Mouse (Mus musculus) MEL (cell line): ENCODE data around the gene Zfp871. TPM values are rescaled to one million over a fixed set of nuclear protein-coding genes. Genes with fewer than 3 reads are reported as not detected.

Experiments used
- DNase-seq: peaks from one replicate; pipeline ENCODE4 v3.0.0; 2011; ENCODE audit warnings: low read depth, low spot score
- H3K27ac ChIP-seq: 2 replicates; pipeline ENCODE4 v1.5.1; 2012; ENCODE audit warnings: low read depth, mild to moderate bottlenecking, control low read depth, low read length, moderate library complexity; ENCODE audit not compliant: control insufficient read depth
- H3K27me3 ChIP-seq, 2 experiments: fragments of 150-350 bp in 1 of 2; sonication (generic) in 1 of 2; 2 replicates each; pipeline ENCODE4 v1.6.1; 2012; ENCODE audit warnings: low read length in 2 of 2, mild to moderate bottlenecking in 2 of 2, improper control_type of control experiment in 1 of 2, moderate library complexity in 1 of 2; ENCODE audit not compliant: insufficient read depth in 2 of 2, control insufficient read depth in 1 of 2
- H3K36me3 ChIP-seq, 2 experiments: 2 replicates each; pipeline ENCODE4 v1.6.1; 2012 to 2014; ENCODE audit warnings: low read length in 2 of 2, improper control_type of control experiment in 1 of 2, inconsistent platforms in 1 of 2, mild to moderate bottlenecking in 1 of 2; ENCODE audit not compliant: insufficient read depth in 2 of 2, control insufficient read depth in 1 of 2
- H3K4me1 ChIP-seq, 2 experiments: fragments of 150-350 bp in 1 of 2; sonication (generic) in 1 of 2; 2 replicates each; pipeline ENCODE4 v1.6.1; 2012; ENCODE audit warnings: low read length in 2 of 2, improper control_type of control experiment in 1 of 2, mild to moderate bottlenecking in 1 of 2; ENCODE audit not compliant: insufficient read depth in 2 of 2, control insufficient read depth in 1 of 2
- H3K4me3 ChIP-seq, 2 experiments: fragments of 150-350 bp in 1 of 2; sonication (generic) in 1 of 2; 2 replicates each; pipeline ENCODE4 v1.5.1; 2012; ENCODE audit warnings: low read depth in 2 of 2, low read length in 2 of 2, mild to moderate bottlenecking in 2 of 2, moderate library complexity in 2 of 2, control low read depth in 1 of 2, improper control_type of control experiment in 1 of 2; ENCODE audit not compliant: control insufficient read depth in 1 of 2, insufficient read depth in 1 of 2
- H3K79me2 ChIP-seq: 2 replicates; pipeline ENCODE4 v1.6.1; 2012; ENCODE audit warnings: mild to moderate bottlenecking, low read length, moderate library complexity; ENCODE audit not compliant: control insufficient read depth, poor library complexity, insufficient read depth
- H3K9ac ChIP-seq: 2 replicates; pipeline ENCODE4 v1.6.1; 2012; ENCODE audit warnings: low read depth, mild to moderate bottlenecking, control low read depth, low read length, moderate library complexity; ENCODE audit not compliant: control insufficient read depth, poor library complexity, severe bottlenecking
- H3K9me3 ChIP-seq: fragments of 150-350 bp; sonication (generic); replicated peaks from 2 replicates; pipeline ENCODE4 v1.6.1; 2012; ENCODE audit warnings: mild to moderate bottlenecking, low read length, improper control_type of control experiment, moderate library complexity; ENCODE audit not compliant: insufficient read depth
- BHLHE40 ChIP-seq: IDR thresholded peaks from 2 replicates; pipeline ENCODE4 v1.6.1; 2012; ENCODE audit warnings: low read depth, mild to moderate bottlenecking, inconsistent platforms, low read length, improper control_type of control experiment, borderline replicate concordance
- CHD1 ChIP-seq: IDR thresholded peaks from 2 replicates; pipeline ENCODE4 v1.6.1; 2012; ENCODE audit warnings: low read depth, mild to moderate bottlenecking, inconsistent platforms, low read length, improper control_type of control experiment
- CHD2 ChIP-seq: IDR thresholded peaks from 2 replicates; pipeline ENCODE4 v1.6.1; 2011; ENCODE audit warnings: low read length, improper control_type of control experiment
- CTCF ChIP-seq, 3 experiments: IDR thresholded peaks in 2 of 3; conservative IDR thresholded peaks in 1 of 3; 2 replicates each; pipeline ENCODE4 v1.5.1; 2011 to 2012; ENCODE audit warnings: low read length in 3 of 3, low read depth in 2 of 3, mild to moderate bottlenecking in 2 of 3, improper control_type of control experiment in 1 of 3, inconsistent platforms in 1 of 3, mixed read lengths in 1 of 3, moderate library complexity in 1 of 3; ENCODE audit not compliant: control insufficient read depth in 1 of 3, insufficient read depth in 1 of 3, poor library complexity in 1 of 3, severe bottlenecking in 1 of 3
- E2F4 ChIP-seq: IDR thresholded peaks from 2 replicates; pipeline ENCODE4 v1.6.1; 2011; ENCODE audit warnings: low read depth, low read length, improper control_type of control experiment, borderline replicate concordance
- ELF1 ChIP-seq: IDR thresholded peaks from 2 replicates; pipeline ENCODE4 v1.6.1; 2014; ENCODE audit warnings: low read depth, mild to moderate bottlenecking, inconsistent platforms, low read length, improper control_type of control experiment, moderate library complexity
- EP300 ChIP-seq, 2 experiments: IDR thresholded peaks; 2 replicates each; pipeline ENCODE4 v1.6.1; 2011; ENCODE audit warnings: improper control_type of control experiment in 2 of 2, low read length in 2 of 2, low read depth in 1 of 2, mild to moderate bottlenecking in 1 of 2
- ETS1 ChIP-seq: IDR thresholded peaks from 2 replicates; pipeline ENCODE4 v1.6.1; 2012; ENCODE audit warnings: low read depth, mild to moderate bottlenecking, inconsistent platforms, low read length, improper control_type of control experiment, moderate library complexity
- GABPA ChIP-seq: IDR thresholded peaks from 2 replicates; pipeline ENCODE4 v1.6.1; 2012; ENCODE audit warnings: low read depth, mild to moderate bottlenecking, inconsistent platforms, low read length, improper control_type of control experiment, moderate library complexity
- GATA1 ChIP-seq: IDR thresholded peaks from 2 replicates; pipeline ENCODE4 v1.6.1; 2011; ENCODE audit warnings: low read depth, low read length, improper control_type of control experiment
- JUND ChIP-seq: IDR thresholded peaks from 2 replicates; pipeline ENCODE4 v1.6.1; 2011; ENCODE audit warnings: low read depth, mild to moderate bottlenecking, improper control_type of control experiment, low read length
- MAFK ChIP-seq: IDR thresholded peaks from 2 replicates; pipeline ENCODE4 v1.6.1; 2011; ENCODE audit warnings: low read depth, mild to moderate bottlenecking, low read length, improper control_type of control experiment, borderline replicate concordance
- MEF2A ChIP-seq: IDR thresholded peaks from 2 replicates; pipeline ENCODE4 v1.6.1; 2014; ENCODE audit warnings: low read depth, mild to moderate bottlenecking, inconsistent platforms, low read length, improper control_type of control experiment; ENCODE audit not compliant: poor library complexity, insufficient replicate concordance, severe bottlenecking; ENCODE audit errors: extremely low read depth
- MXI1 ChIP-seq: IDR thresholded peaks from 2 replicates; pipeline ENCODE4 v1.6.1; 2011; ENCODE audit warnings: mild to moderate bottlenecking, low read depth, low read length, improper control_type of control experiment
- MYC ChIP-seq: IDR thresholded peaks from 2 replicates; pipeline ENCODE4 v1.6.1; 2011; ENCODE audit warnings: low read depth, mild to moderate bottlenecking, low read length, improper control_type of control experiment, moderate library complexity
- NELFE ChIP-seq: IDR thresholded peaks from 2 replicates; pipeline ENCODE4 v1.6.1; 2011; ENCODE audit warnings: low read depth, low read length, improper control_type of control experiment
- POLR2AphosphoS5 ChIP-seq: IDR thresholded peaks from 2 replicates; pipeline ENCODE4 v1.6.1; 2012; ENCODE audit warnings: low read depth, borderline replicate concordance, mild to moderate bottlenecking, inconsistent platforms, low read length, moderate library complexity, mixed read lengths
- RAD21 ChIP-seq: IDR thresholded peaks from 2 replicates; pipeline ENCODE4 v1.6.1; 2011; ENCODE audit warnings: mild to moderate bottlenecking, low read depth, low read length, improper control_type of control experiment
- RCOR1 ChIP-seq: IDR thresholded peaks from 2 replicates; pipeline ENCODE4 v1.6.1; 2012; ENCODE audit warnings: low read depth, mild to moderate bottlenecking, inconsistent platforms, low read length, improper control_type of control experiment
- SIN3A ChIP-seq: IDR thresholded peaks from 2 replicates; pipeline ENCODE4 v1.6.1; 2012; ENCODE audit warnings: low read length, improper control_type of control experiment, inconsistent platforms
- SMC3 ChIP-seq: IDR thresholded peaks from 2 replicates; pipeline ENCODE4 v1.6.1; 2011; ENCODE audit warnings: low read depth, low read length, improper control_type of control experiment
- TAL1 ChIP-seq: IDR thresholded peaks from 2 replicates; pipeline ENCODE4 v1.6.1; 2012; ENCODE audit warnings: mild to moderate bottlenecking, inconsistent platforms, low read length, moderate library complexity, mixed read lengths
- TCF12 ChIP-seq: IDR thresholded peaks from 2 replicates; pipeline ENCODE4 v1.6.1; 2014; ENCODE audit warnings: low read depth, mild to moderate bottlenecking, inconsistent platforms, low read length, improper control_type of control experiment, moderate library complexity
- UBTF ChIP-seq: IDR thresholded peaks from 2 replicates; pipeline ENCODE4 v1.6.1; 2012; ENCODE audit warnings: low read depth, mild to moderate bottlenecking, inconsistent platforms, low read length, improper control_type of control experiment, moderate library complexity, borderline replicate concordance; ENCODE audit not compliant: insufficient read depth
- USF1 ChIP-seq: IDR thresholded peaks from 2 replicates; pipeline ENCODE4 v1.6.1; 2014; ENCODE audit warnings: low read depth, mild to moderate bottlenecking, inconsistent platforms, low read length, improper control_type of control experiment, moderate library complexity
- ZC3H11A ChIP-seq: IDR thresholded peaks from 2 replicates; pipeline ENCODE4 v1.6.1; 2012; ENCODE audit warnings: low read depth, mild to moderate bottlenecking, inconsistent platforms, low read length, improper control_type of control experiment
- ZKSCAN1 ChIP-seq: IDR thresholded peaks from 2 replicates; pipeline ENCODE4 v1.6.1; 2012; ENCODE audit warnings: low read depth, mild to moderate bottlenecking, inconsistent platforms, low read length, improper control_type of control experiment, moderate library complexity
- ZNF384 ChIP-seq: IDR thresholded peaks from 2 replicates; pipeline ENCODE4 v1.6.1; 2012; ENCODE audit warnings: low read depth, mild to moderate bottlenecking, inconsistent platforms, low read length, improper control_type of control experiment
- polyA plus RNA-seq, 2 experiments: library from polyadenylated mRNA; stranded (reverse) in 1 of 2; unstranded in 1 of 2; fragments of >175 nt in 1 of 2; fragments of >200 nt in 1 of 2; gene quantifications; 2 replicates each; pipeline versions ENCODE4 v1.2.1 to v1.2.4; 2012; ENCODE audit warnings: low replicate concordance in 2 of 2, low read depth in 1 of 2; ENCODE audit not compliant: insufficient read length in 2 of 2, insufficient read depth in 1 of 2, missing spikeins in 1 of 2
- total RNA-seq: library from RNA; depleted of rRNA; stranded (reverse); fragments of 300-350 nt; gene quantifications from 2 replicates; pipeline ENCODE4 v1.2.3, GENCODE M21; 2012

Gene Zfp871
- total and polyA plus RNA-seq, 3 experiments, result 8.8 to 16.9 (median 12.2) TPM

GRCm38 (mm10) chr17:32816074-32816784 lies 28.1 kb upstream of the Zfp871 start:
- Histone ChIP-seq H3K9ac (no peak overlapping the region), H3K9me3 (no peaks in the 10 kb centered on the region), H3K79me2 (no peaks in the 10 kb centered on the region), H3K36me3 (no peaks in the 10 kb centered on the region), H3K4me3 (no peak overlapping the region), H3K27ac (no peak overlapping the region), H3K27me3 (no peaks in the 10 kb centered on the region; a peak in 1 of 4 replicates), H3K4me1 (no peaks in the 10 kb centered on the region)
- no peak for DNase-seq
- TF ChIP-seq RCOR1 (no peak), POLR2AphosphoS5 (no peak), TAL1 (no peak), CHD2 (no peak), ELF1 (no peak), CHD1 (no peak), CTCF (IDR thresholded peaks at IDR 0.05 in 2 of 3, conservative IDR thresholded peaks at IDR 0.05 in 1 of 3; ENCODE audit: control insufficient read depth in 1 of 3, insufficient read depth in 1 of 3, low read depth in 2 of 3, low read length in 3 of 3, poor library complexity in 1 of 3, severe bottlenecking in 1 of 3) (no peak), MXI1 (no peak), ETS1 (no peak), MAFK (no peak), RAD21 (no peak), SMC3 (no peak), ZNF384 (no peak), SIN3A (no peak), UBTF (no peak), NELFE (no peak), GATA1 (no peak), ZC3H11A (no peak), GABPA (no peak), ZKSCAN1 (no peak)

- Histone ChIP-seq H3K79me2 (no peaks in the 10 kb centered on the region), H3K4me3 (no peak overlapping the region), H3K4me1 (no peaks in the 10 kb centered on the region), H3K9ac (no peak overlapping the region), H3K27me3 (peaks cover 0 to 5% of the 10 kb centered on the region in 2 experiments; a peak in 3 of 4 replicates), H3K9me3 (no peaks in the 10 kb centered on the region), H3K36me3 (no peaks in the 10 kb centered on the region), H3K27ac (no peak overlapping the region)
- DNase-seq, result no peak
- TF ChIP-seq ELF1 (no peak), RCOR1 (no peak), UBTF (no peak), RAD21 (no peak), TAL1 (no peak), JUND (no peak), GATA1 (no peak), MYC (no peak), ZNF384 (no peak), ZC3H11A (no peak), USF1 (no peak), MXI1 (no peak), MEF2A (no peak), E2F4 (no peak), CTCF (IDR thresholded peaks at IDR 0.05 in 2 of 3, conservative IDR thresholded peaks at IDR 0.05 in 1 of 3; ENCODE audit: control insufficient read depth in 1 of 3, insufficient read depth in 1 of 3, low read depth in 2 of 3, low read length in 3 of 3, poor library complexity in 1 of 3, severe bottlenecking in 1 of 3) (no peak), BHLHE40 (no peak), CHD2 (no peak), TCF12 (no peak), NELFE (no peak), EP300 (IDR thresholded peaks at IDR 0.05; ENCODE audit: low read depth in 1 of 2, low read length in 2 of 2) (no peak)
These were observed 26.0 kb upstream of the Zfp871 start for GRCm38 (mm10) chr17:32814136-32814535.
